Mouse (Mus musculus) ZHBTc4 (cell line): Measurements from ENCODE around the gene Abhd10.

Source experiments
- DNase-seq: peaks from one replicate; pipeline ENCODE4 v3.0.0-alpha.2; 2011; ENCODE audit warnings: low read depth, low spot score

The Abhd10 gene

GRCm38 (mm10) chr16:45742615-45743476 lies at the start of gene Abhd10:
Gene Abhd10 (minus strand): TSS chr16:45742955.
- peak; percentile 96 for DNase-seq

- no peak for DNase-seq
Observed at GRCm38 (mm10) chr16:45791286-45791685, 48.5 kb upstream of the Abhd10 start.

GRCm38 (mm10) chr16:45789311-45789710 lies 46.6 kb upstream of the Abhd10 start:
- DNase-seq: no peak

GRCm38 (mm10) chr16:45787650-45788049 lies 44.9 kb upstream of the Abhd10 start:
- no peak for DNase-seq

- peak; percentile 58 for DNase-seq
Observed at GRCm38 (mm10) chr16:45786639-45787038, 43.9 kb upstream of the Abhd10 start.

DNA sequence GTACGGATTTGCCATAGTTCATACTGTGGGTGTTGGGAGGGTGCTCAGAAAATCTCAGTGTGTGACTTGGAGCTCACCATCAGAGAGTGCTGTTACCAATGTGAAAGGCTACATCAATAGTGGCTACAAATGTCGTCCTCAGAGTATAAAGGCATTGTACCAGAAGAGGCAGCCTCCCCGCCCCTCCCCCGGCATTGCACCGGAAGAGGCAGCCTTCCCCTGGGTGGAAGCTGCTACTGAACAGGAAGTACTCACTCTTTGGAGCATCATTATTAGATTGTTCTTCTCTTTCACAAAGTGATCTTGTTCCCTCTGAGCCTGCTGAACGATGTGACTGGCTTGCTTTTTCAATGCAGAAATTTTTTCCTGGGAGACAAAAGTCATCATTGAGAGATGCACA lies 37.2 kb upstream of the Abhd10 start:
- no peak for DNase-seq

GRCm38 (mm10) chr16:45774813-45775212 lies 32.1 kb upstream of the Abhd10 start:
- no peak for DNase-seq

GRCm38 (mm10) chr16:45770914-45771313 lies 28.2 kb upstream of the Abhd10 start:
- DNase-seq: no peak

DNA sequence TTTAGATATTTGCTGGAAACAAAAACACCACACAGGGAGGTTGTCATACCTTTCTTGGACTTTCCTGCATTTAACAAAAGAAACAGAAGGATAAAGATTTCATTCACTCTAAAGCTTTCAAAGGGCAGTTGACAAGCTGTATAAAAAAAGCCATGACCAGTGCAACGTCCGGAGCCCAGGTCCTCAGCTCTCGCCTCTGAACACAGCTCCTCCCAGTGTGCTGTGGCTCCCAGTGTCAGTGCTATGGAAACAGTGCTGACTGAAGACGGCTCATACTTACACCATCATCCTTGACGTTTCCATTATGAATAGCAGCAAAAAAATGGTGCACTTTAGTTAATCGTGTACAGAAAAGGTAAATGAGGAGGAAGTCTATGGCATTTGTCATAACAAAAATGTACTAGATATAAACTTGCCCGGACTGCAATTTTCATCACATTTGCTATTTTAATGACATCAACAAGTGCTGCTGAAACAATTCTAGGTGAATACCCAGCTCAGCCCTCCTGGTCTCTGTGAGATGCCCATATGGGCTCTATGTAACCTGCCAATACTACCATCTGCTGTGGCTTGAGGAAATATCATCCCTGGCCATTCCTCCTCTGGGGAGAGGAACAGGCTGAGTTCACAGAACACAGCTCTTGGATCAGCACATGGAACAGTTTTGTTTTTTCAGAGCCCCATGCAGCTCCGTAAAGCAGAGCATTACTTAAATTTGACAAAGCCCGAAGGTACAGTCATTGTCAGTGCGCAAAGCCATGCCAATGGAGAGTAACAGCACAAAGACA lies 25.3 kb upstream of the Abhd10 start:
- DNase-seq: no peak

GRCm38 (mm10) chr16:45767434-45767833 lies 24.7 kb upstream of the Abhd10 start:
- DNase-seq: no peak

DNA sequence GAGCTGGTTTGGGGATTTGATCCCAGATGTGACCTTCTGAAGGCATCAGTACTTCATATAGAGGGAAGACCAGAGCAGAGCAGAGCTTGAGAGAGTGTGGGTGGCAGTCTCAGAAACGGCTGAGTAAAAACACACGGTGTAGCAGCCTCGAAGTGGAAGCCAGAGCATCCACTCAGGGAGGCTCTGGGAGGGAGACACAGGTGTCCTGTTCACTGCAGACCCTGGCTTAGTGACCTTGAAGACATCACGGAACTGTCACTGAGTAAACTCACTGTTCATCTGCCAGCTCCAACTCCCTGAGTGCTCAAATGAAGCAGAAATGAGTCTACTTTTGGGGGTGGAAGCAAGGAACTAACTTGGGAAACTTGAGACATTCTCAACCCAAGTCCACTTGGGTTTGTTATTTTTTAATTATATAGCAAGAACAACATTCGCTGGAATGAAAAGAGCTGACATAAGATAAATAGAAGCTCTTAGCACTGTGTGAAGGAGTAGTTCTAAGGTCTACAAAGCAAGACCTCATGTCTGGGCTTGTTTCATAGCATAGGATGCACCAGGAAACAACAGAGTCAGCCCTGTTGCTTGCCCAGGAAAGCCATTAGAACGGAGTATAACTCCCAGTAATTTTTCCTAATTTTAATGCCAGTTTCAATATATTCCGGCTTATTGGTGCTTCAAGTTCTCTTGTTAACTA lies 23.2 kb upstream of the Abhd10 start:
- no peak for DNase-seq

- no peak for DNase-seq
Observed at GRCm38 (mm10) chr16:45765102-45765501, 22.3 kb upstream of the Abhd10 start.

- DNase-seq: no peak
Observed at GRCm38 (mm10) chr16:45762859-45763505, 20.2 kb upstream of the Abhd10 start.

- peak; percentile 18 for DNase-seq
Observed at GRCm38 (mm10) chr16:45761425-45761824, 18.7 kb upstream of the Abhd10 start.

DNA sequence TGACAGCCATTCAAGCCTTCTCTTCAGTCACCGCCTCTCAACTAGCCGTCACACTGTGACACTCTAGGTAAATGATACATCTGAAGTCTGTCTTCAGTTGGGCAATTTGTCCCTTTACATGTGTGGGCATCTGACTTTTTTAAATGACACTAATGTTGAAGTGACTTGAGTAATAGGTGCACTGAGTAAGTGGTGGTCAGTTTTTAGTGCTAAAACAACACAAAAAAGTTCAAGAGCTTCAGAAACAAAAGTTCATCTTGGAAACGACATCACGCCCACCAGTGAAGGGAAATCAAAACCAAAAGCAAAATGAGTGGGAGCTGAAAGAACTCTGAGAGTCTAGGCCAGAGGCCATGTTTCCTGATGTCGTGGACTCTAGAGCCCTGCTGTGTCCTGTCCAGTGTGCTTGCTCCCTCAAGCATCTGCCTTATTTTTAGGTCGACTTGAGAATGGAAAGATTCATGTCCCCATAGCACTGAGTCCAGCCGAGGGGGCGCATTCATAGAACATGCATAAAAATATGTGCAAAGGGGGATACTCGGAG lies 16.0 kb upstream of the Abhd10 start:
- no peak for DNase-seq

GRCm38 (mm10) chr16:45757421-45758078 lies 14.8 kb upstream of the Abhd10 start:
- DNase-seq: no peak

DNA sequence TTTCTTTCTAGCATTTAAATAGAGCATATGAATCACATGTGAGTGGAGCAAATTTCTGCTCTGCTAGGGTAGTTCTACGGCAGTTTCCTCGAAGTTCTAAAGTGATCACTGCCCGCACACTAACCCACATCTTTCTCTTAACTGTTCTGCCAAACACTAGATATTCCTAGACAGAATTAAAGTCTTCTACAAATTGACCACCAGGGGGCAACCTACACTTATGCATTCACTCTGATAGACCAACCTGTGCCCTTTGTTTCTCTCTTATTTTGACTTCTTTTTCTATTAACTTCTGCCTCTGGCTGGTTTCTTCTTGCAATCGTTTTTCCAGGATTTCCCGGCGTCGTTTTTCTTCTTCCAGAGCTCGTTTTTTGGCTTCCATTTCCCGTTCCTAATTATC lies 14.1 kb upstream of the Abhd10 start:
- peak; percentile 76 for DNase-seq

GRCm38 (mm10) chr16:45743591-45744144 lies 913 bp upstream of the Abhd10 start:
- no peak for DNase-seq

DNA sequence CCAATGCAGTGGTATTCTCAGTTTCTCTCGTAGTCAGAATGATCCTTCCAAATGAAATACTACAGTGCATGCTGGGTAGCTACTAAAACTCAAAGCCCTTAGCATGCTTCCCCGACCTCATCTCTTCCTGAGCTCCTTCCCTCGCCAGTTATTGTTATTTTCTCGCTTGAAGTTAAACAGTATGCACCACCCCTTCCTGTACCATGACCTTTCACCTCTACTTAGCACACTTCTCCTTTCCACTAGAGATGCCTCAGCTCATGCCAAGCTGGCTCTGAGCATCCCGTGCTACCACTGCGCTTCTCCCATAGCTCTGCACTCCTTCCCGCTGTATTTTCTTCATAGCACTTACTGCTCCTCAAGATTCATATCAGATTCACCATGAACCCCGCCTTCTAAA lies 4.9 kb downstream of the Abhd10 start:
- DNase-seq: no peak

DNA sequence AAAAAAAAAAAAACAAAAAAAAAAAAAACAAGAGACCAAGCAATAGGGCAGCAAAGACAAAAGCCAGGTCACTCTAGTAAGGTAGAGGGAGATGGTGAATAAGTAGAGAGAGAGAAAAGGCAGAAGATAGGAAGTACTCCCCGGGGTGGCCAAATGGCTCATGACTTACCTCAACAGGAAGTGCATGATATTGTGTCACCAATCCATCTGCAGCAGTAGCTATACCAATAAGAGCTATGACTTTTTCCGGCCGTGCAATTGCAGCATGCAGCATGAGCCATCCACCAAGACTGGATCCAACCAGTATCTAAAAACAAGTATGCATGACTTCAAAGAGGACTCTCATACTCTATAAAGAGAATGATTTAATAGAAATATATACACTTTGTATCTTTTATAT lies 6.0 kb downstream of the Abhd10 start:
- DNase-seq: no peak

- no peak for DNase-seq
Observed at GRCm38 (mm10) chr16:45729163-45729562, 13.6 kb downstream of the Abhd10 start.
